Mouse (Mus musculus): Measurements from ENCODE around the gene Mmel1. TPM values are rescaled to one million over a fixed set of nuclear protein-coding genes. Genes with fewer than 3 reads are reported as not detected.

The Mmel1 gene
- polyA plus RNA-seq, 1 experiment from 2014 or later = 0.12 TPM

DNA sequence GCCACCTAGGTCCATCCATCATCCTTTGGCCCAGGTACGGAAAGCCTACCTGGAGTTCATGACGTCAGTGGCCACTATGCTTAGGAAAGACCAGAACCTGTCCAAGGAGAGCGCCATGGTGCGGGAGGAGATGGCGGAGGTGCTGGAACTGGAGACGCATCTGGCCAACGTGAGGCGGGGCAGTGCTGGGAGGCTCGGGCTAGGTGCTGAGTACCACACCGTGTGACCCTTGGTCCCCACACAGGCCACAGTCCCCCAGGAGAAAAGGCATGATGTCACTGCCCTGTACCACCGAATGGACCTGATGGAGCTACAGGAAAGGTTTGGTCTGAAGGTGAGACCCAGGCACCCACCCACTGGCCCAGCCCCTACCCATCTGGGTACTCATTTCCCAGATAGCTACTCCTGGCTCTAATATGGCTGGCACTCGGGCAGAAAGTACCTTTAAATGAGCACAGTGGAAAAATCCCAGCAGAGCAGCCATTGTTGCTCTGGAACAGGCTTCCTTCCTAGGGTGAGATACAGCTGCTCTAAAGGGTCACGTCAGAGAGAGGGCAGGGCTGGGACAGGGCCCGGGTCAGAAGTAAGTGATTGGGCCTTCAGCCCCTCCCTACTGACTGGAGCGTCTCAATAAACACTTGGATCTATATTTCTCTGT is 18.3 kb downstream of the Mmel1 start:
- Histone ChIP-seq H3K27ac (ENCODE audit: low read length) (no peak overlapping the region), H3K4me1 (ENCODE audit: control insufficient read depth, insufficient read depth, low read length) (no peaks in the 10 kb centered on the region), H3K9me3 (ENCODE audit: control insufficient read depth, low read depth, low read length) (no peaks in the 10 kb centered on the region), H3K9ac (replicated peaks; ENCODE audit: low read depth, low read length) (no peak overlapping the region), H3K4me2 (replicated peaks; ENCODE audit: low read depth, low read length) (no peak overlapping the region), H3K4me3 (ENCODE audit: low read depth, low read length) (no peak overlapping the region), H3K36me3 (ENCODE audit: control insufficient read depth, insufficient read depth, low read length) (no peaks in the 10 kb centered on the region), H3K27me3 (ENCODE audit: control insufficient read depth, insufficient read depth, low read length) (no peaks in the 10 kb centered on the region)
- 71% methylated on average over 15 of the region's 15 CpGs for WGBS
- no peak for ATAC-seq (ENCODE audit: insufficient number of reproducible peaks, insufficient read depth, low FRiP score, low read depth)

DNA sequence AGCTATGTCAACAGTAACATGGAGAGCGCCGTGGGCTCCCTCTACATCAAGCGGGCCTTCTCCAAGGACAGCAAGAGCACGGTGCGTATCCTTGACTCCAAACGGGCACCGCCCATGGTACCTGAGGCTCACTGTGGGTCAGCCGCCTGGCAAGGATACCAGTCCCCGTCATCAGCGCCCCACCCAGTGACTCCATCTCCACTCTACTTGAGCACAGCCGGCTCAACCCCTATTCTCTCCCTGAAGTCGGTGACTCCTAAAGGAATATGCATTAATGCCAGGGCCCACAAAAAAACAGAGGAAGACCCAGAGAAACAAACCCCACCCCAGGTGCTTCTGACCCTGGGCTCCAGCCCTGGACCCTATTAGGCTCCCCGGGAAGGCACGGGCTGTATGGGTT is 21.5 kb downstream of the Mmel1 start:
- Histone ChIP-seq H3K27me3 (ENCODE audit: control insufficient read depth, insufficient read depth, low read length) (no peaks in the 10 kb centered on the region), H3K4me3 (ENCODE audit: low read depth, low read length) (no peak overlapping the region), H3K27ac (ENCODE audit: low read length) (no peak overlapping the region), H3K36me3 (ENCODE audit: control insufficient read depth, insufficient read depth, low read length) (no peaks in the 10 kb centered on the region), H3K9ac (replicated peaks; ENCODE audit: low read depth, low read length) (no peak overlapping the region), H3K4me2 (replicated peaks; ENCODE audit: low read depth, low read length) (no peak overlapping the region), H3K9me3 (ENCODE audit: control insufficient read depth, low read depth, low read length) (no peaks in the 10 kb centered on the region), H3K4me1 (ENCODE audit: control insufficient read depth, insufficient read depth, low read length) (no peaks in the 10 kb centered on the region)
- 78% methylated on average over 14 of the region's 14 CpGs for WGBS
- ATAC-seq (ENCODE audit: insufficient number of reproducible peaks, insufficient read depth, low FRiP score, low read depth) = no peak

- Histone ChIP-seq H3K27ac (ENCODE audit: low read length) (no peak overlapping the region), H3K4me1 (ENCODE audit: control insufficient read depth, insufficient read depth, low read length) (peaks cover 12% of the 10 kb centered on the region; the same call in 1 of the 2 replicates), H3K9me3 (ENCODE audit: control insufficient read depth, low read depth, low read length) (no peaks in the 10 kb centered on the region), H3K36me3 (ENCODE audit: control insufficient read depth, insufficient read depth, low read length) (no peaks in the 10 kb centered on the region), H3K9ac (replicated peaks; ENCODE audit: low read depth, low read length) (no peak overlapping the region), H3K4me2 (replicated peaks; ENCODE audit: low read depth, low read length) (no peak overlapping the region), H3K4me3 (ENCODE audit: low read depth, low read length) (no peak overlapping the region), H3K27me3 (ENCODE audit: control insufficient read depth, insufficient read depth, low read length) (no peaks in the 10 kb centered on the region)
- ATAC-seq (ENCODE audit: insufficient number of reproducible peaks, insufficient read depth, low FRiP score, low read depth) = no peak
- WGBS = 59% methylated on average over 5 of the region's 5 CpGs
These were observed 26.2 kb downstream of the Mmel1 start for GRCm38 (mm10) chr4:154895549-154895948.

- H3K36me3 ChIP-seq (ENCODE audit: control insufficient read depth, insufficient read depth, low read length) = no peaks in the 10 kb centered on the region
- no peaks in the 10 kb centered on the region for H3K9me3 ChIP-seq (ENCODE audit: control insufficient read depth, low read depth, low read length)
- H3K27me3 ChIP-seq (ENCODE audit: control insufficient read depth, insufficient read depth, low read length) = no peaks in the 10 kb centered on the region
- H3K9ac ChIP-seq (replicated peaks; ENCODE audit: low read depth, low read length) = peak overlapping the region; percentile 32; the same call in 1 of the 2 replicates
- H3K4me3 ChIP-seq (ENCODE audit: low read depth, low read length) = peak overlapping the region; percentile 50
- 57% methylated on average over 6 of the region's 6 CpGs for WGBS
- H3K4me1 ChIP-seq (ENCODE audit: control insufficient read depth, insufficient read depth, low read length) = peaks cover 12% of the 10 kb centered on the region; the same call in 1 of the 2 replicates
- H3K4me2 ChIP-seq (replicated peaks; ENCODE audit: low read depth, low read length) = peak overlapping the region; percentile 97
- ATAC-seq (ENCODE audit: insufficient number of reproducible peaks, insufficient read depth, low FRiP score, low read depth) = no peak
- H3K27ac ChIP-seq (ENCODE audit: low read length) = no peak overlapping the region
These were observed 28.5 kb downstream of the Mmel1 start for GRCm38 (mm10) chr4:154897676-154898465.

DNA sequence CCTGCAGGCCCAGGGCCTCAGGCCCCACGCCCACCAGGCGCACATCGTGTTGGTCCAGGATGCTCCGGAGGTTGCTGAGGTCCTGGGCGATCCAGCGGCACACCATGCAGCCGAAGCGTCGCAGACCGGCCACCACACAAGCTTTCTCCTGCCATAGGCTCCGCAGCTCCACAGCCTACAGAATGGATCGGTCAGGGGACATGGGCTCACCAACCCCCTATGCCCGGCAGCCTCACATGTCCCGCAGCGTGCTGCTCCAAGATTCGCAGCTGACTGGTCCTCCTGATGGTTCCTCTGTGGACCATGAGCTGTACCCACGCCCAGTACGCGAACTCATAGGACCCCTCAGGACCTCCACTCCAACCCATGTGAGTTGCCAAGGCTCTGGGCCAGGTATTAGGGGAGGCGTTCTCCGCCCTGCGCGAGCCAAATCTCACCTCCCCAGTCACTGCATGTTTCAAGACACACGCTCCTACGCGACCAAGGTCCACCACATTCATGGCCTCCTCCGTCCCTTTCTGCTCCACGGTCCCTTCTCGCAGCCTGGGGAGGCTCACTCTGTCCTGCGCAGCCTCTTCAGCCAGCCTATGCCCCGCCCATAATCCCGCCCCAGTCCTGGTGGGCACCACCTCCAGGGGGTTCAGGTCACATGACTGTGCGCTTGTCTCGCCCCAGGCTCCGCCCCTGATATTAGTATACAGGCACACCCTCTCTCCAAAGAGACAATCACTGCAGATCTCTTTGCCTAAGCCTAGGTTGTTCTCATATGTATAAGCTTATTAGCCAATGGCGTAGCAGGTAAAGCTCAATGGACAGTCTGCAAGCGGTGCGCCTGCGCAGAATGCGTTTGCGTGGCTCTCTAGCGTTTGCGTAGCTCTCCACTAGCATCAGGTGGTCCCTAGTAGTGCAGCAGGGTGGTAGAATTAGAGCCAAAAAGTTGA is 29.4 kb downstream of the Mmel1 start, which contains the start of gene Fam213b:
Gene Fam213b (minus strand): TSS at position 630 of the 941 bp plus-strand sequence.
- H3K4me3 ChIP-seq (ENCODE audit: low read depth, low read length) = peak within 1 kb of the TSS; percentile 50
- WGBS = 2% methylated on average over 43 of the region's 43 CpGs
- peaks cover 12% of the 10 kb centered on the region; the same call in 1 of the 2 replicates for H3K4me1 ChIP-seq (ENCODE audit: control insufficient read depth, insufficient read depth, low read length)
- H3K36me3 ChIP-seq (ENCODE audit: control insufficient read depth, insufficient read depth, low read length) = no peaks in the 10 kb centered on the region
- ATAC-seq (ENCODE audit: insufficient number of reproducible peaks, insufficient read depth, low FRiP score, low read depth) = peak; percentile 98
- H3K4me2 ChIP-seq (replicated peaks; ENCODE audit: low read depth, low read length) = peak within 1 kb of the TSS; percentile 97
- H3K27ac ChIP-seq (ENCODE audit: low read length) = peak within 1 kb of the TSS; percentile 62; the same call in 1 of the 2 replicates
- H3K9ac ChIP-seq (replicated peaks; ENCODE audit: low read depth, low read length) = peak within 1 kb of the TSS; percentile 32
- H3K9me3 ChIP-seq (ENCODE audit: control insufficient read depth, low read depth, low read length) = no peaks in the 10 kb centered on the region
- no peaks in the 10 kb centered on the region for H3K27me3 ChIP-seq (ENCODE audit: control insufficient read depth, insufficient read depth, low read length)

- Histone ChIP-seq H3K4me3 (ENCODE audit: low read depth, low read length) (no peak overlapping the region), H3K4me1 (ENCODE audit: control insufficient read depth, insufficient read depth, low read length) (peaks cover 12% of the 10 kb centered on the region; the same call in 1 of the 2 replicates), H3K9me3 (ENCODE audit: control insufficient read depth, low read depth, low read length) (no peaks in the 10 kb centered on the region), H3K27me3 (ENCODE audit: control insufficient read depth, insufficient read depth, low read length) (no peaks in the 10 kb centered on the region), H3K27ac (ENCODE audit: low read length) (no peak overlapping the region), H3K9ac (replicated peaks; ENCODE audit: low read depth, low read length) (no peak overlapping the region), H3K36me3 (ENCODE audit: control insufficient read depth, insufficient read depth, low read length) (no peaks in the 10 kb centered on the region), H3K4me2 (replicated peaks; ENCODE audit: low read depth, low read length) (no peak overlapping the region)
- no peak for ATAC-seq (ENCODE audit: insufficient number of reproducible peaks, insufficient read depth, low FRiP score, low read depth)
- 92% methylated on average over 2 of the region's 2 CpGs for WGBS
These were observed 33.0 kb downstream of the Mmel1 start for GRCm38 (mm10) chr4:154902371-154902770.

DNA sequence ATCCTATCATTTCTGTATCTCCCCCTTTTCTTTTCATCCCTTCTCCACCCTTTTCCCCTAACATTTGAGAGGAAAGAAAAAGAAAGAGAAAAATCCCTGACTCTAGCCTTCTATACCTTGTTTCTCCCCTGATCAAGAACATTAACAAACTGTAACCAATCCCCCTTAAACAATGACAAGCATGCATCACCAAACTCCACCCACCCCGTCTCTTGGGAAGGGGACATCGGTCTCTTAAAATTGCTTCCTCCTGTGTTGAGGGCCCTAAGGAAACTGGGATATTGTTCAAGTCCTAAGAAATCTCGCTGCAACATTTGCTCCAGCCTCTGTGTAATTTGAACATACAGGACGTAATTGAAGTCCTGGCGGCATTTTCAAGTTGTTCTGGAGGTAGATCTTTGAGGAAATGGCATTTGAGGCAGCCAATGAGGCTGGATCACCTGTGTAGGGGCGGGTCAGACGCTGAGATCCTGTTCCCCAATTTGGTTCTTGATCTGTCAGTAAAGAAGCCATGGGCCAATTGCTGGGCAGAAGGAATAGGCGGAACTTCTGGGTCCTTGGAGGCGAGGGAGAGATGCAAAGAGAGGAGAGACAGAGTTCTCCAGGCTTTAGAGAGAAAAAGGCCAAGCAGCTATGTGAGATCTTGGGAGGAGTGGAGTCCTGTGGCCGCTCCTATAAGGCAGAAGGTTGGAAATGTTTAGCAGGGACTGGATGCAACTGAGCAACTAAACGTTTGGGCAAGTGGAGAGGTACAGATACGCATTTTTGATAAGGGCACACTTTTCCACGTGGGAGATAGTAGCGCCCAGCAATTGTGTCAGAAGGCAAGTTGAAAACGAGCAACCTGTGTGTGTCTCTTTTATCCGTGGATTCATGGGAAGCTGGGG is 35.0 kb downstream of the Mmel1 start:
- Histone ChIP-seq H3K4me1 (ENCODE audit: control insufficient read depth, insufficient read depth, low read length) (peaks cover 3% of the 10 kb centered on the region; the same call in 1 of the 2 replicates), H3K4me3 (ENCODE audit: low read depth, low read length) (peak overlapping the region; percentile 37), H3K27me3 (ENCODE audit: control insufficient read depth, insufficient read depth, low read length) (no peaks in the 10 kb centered on the region), H3K9me3 (ENCODE audit: control insufficient read depth, low read depth, low read length) (no peaks in the 10 kb centered on the region), H3K4me2 (replicated peaks; ENCODE audit: low read depth, low read length) (peak overlapping the region; percentile 67), H3K9ac (replicated peaks; ENCODE audit: low read depth, low read length) (peak overlapping the region; percentile 11; the same call in 1 of the 2 replicates), H3K27ac (ENCODE audit: low read length) (no peak overlapping the region), H3K36me3 (ENCODE audit: control insufficient read depth, insufficient read depth, low read length) (no peaks in the 10 kb centered on the region)
- WGBS = 1% methylated on average over 16 of the region's 16 CpGs
- ATAC-seq (ENCODE audit: insufficient number of reproducible peaks, insufficient read depth, low FRiP score, low read depth) = peak; percentile 96

Data from stomach, embryonic 14.5 days (tissue).